14 mouse cellular contexts compared by ENCODE assay signal in the genomic region with DNA sequence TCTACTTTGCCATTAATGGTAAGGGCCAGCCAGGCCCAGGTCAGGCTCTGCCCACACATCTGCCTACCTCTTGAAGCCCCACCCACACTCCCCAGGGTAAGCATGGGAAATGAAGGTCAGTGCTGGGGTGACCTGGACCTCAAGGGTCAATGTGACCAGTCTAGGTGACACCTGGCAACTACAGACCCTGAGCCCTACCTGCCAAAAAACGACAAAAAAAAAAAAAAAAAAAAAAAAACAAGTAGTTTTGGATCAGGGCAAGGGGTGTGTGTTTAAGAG. TPM values are rescaled to one million over a fixed set of nuclear protein-coding genes. Genes with fewer than 3 reads are reported as not detected.
DNase-seq lines count a peak whose midpoint lies in the region; ATAC-seq and TF ChIP-seq lines count a peak whose summit lies in the region.
"Had no signal": no experiment of that assay in that cellular context is flagged by ENCODE, and none has a peak within 500 bp of the region (broad histone marks: within the 10 kb centered on the region; RNA-seq: fewer than 3 reads in every experiment).

No protein-coding gene starts in this region.

- no peak overlapping the region for H3K4me2 ChIP-seq in lung, embryonic 14.5 days
- H3K4me2 ChIP-seq in stomach, embryonic 15.5 days = no peak overlapping the region
- H3K4me2 ChIP-seq: embryonic facial prominence, embryonic 15.5 days had no signal

- peaks cover 53% of the 10 kb centered on the region for H3K4me1 ChIP-seq in heart, embryonic 10.5 days
- peaks cover 19% of the 10 kb centered on the region for H3K4me1 ChIP-seq in lung, embryonic 14.5 days (ENCODE audit: insufficient read depth)
- H3K4me1 ChIP-seq in stomach, embryonic 15.5 days = peaks cover 34% of the 10 kb centered on the region

- no peak overlapping the region for H3K9ac ChIP-seq in lung, embryonic 14.5 days
- no peak overlapping the region for H3K9ac ChIP-seq in stomach, embryonic 15.5 days
- H3K9ac ChIP-seq: embryonic facial prominence, embryonic 15.5 days had no signal

- H3K9me3 ChIP-seq in heart, embryonic 10.5 days = no peaks in the 10 kb centered on the region
- no peaks in the 10 kb centered on the region for H3K9me3 ChIP-seq in lung, embryonic 14.5 days (ENCODE audit: low read depth, low read length)
- H3K9me3 ChIP-seq in stomach, embryonic 15.5 days = no peaks in the 10 kb centered on the region
- H3K9me3 ChIP-seq: embryonic facial prominence, embryonic 15.5 days had no signal

- TF ChIP-seq CTCF in lung, embryonic 14.5 days (IDR thresholded peaks at IDR 0.05; ENCODE audit: low read depth) = no peak

- peaks cover 34% of the 10 kb centered on the region for H3K36me3 ChIP-seq in heart, embryonic 10.5 days
- peaks cover 27% of the 10 kb centered on the region; the same call in 1 of the 2 replicates for H3K36me3 ChIP-seq in lung, embryonic 14.5 days (ENCODE audit: insufficient read depth)
- H3K36me3 ChIP-seq in stomach, embryonic 15.5 days = peaks cover 6% of the 10 kb centered on the region; the same call in 1 of the 2 replicates

- H3K4me3 ChIP-seq in heart, embryonic 10.5 days = no peak overlapping the region
- no peak overlapping the region for H3K4me3 ChIP-seq in lung, embryonic 14.5 days (ENCODE audit: low read depth, low read length)
- no peak overlapping the region for H3K4me3 ChIP-seq in stomach, embryonic 15.5 days (replicated peaks)
- H3K4me3 ChIP-seq: embryonic facial prominence, embryonic 15.5 days had no signal

- H3K27me3 ChIP-seq in heart, embryonic 10.5 days (ENCODE audit: insufficient read depth, poor library complexity, severe bottlenecking) = no peaks in the 10 kb centered on the region
- no peaks in the 10 kb centered on the region for H3K27me3 ChIP-seq in lung, embryonic 14.5 days (ENCODE audit: insufficient read depth, low read length)
- no peaks in the 10 kb centered on the region for H3K27me3 ChIP-seq in stomach, embryonic 15.5 days (replicated peaks)
- H3K27me3 ChIP-seq: embryonic facial prominence, embryonic 15.5 days had no signal

- peak overlapping the region; percentile 83 for H3K27ac ChIP-seq in heart, embryonic 10.5 days
- peak overlapping the region; percentile 66; the same call in 1 of the 2 replicates for H3K27ac ChIP-seq in lung, embryonic 14.5 days (ENCODE audit: low read depth)
- peak overlapping the region; percentile 73; the same call in 1 of the 2 replicates for H3K27ac ChIP-seq in stomach, embryonic 15.5 days

- WGBS in heart, embryonic 10.5 days = 45% methylated on average over 1 of the region's 1 CpGs
- 36% methylated on average over 1 of the region's 1 CpGs for WGBS in lung, embryonic 14.5 days
- WGBS in stomach, embryonic 15.5 days = 30% methylated on average over 1 of the region's 1 CpGs

- no peak for ATAC-seq in lung, embryonic 14.5 days (ENCODE audit: insufficient read depth)
- no peak for ATAC-seq in stomach, embryonic 15.5 days (ENCODE audit: insufficient read depth, low FRiP score, low read depth)
- ATAC-seq in cerebellum, adult (ENCODE audit: insufficient number of reproducible peaks, low FRiP score, low TSS enrichment) = no peak
- ATAC-seq: midbrain, embryonic 16.5 days had no signal

- DNase-seq in heart, embryonic 10.5 days (ENCODE audit: low spot score) = no peak
- no peak for DNase-seq in heart, postnatal 25 days (ENCODE audit: low spot score)
- no peak for DNase-seq in lung, embryonic 14.5 days
- no peak for DNase-seq in lung, postnatal 36 days
- DNase-seq in kidney, postnatal 25 days = peak; percentile 58 to 78
- no peak for DNase-seq in frontal cortex, adult 2 months (ENCODE audit: extremely low spot score in 1 of 2, low spot score in 1 of 2)
- DNase-seq: cerebellum, adult 11-12 months; lung, adult 18-20 months; right cerebral cortex, postnatal 14 days had no signal

- intact Hi-C loops in heart, postnatal 25 days (cut with DNase I) = no loop called here

RNA-seq across cellular contexts. Expression of gene Pgpep1, which starts 12.1 kb away (rescaled TPM):
- polyA plus RNA-seq in heart, embryonic 10.5 days (2016; fragmentation: Nextera tagmentation; extraction: Ambion mirVana) = 38.0 and 42.0 TPM in 2 replicates
- 10 to 100 TPM; 46.8 to 47.5 TPM for total RNA-seq in heart, postnatal 25 days (2021)
- 46.6 and 48.2 TPM in 2 replicates for polyA plus RNA-seq in lung, embryonic 14.5 days (2014; fragmentation: Nextera tagmentation; extraction: Ambion mirVana)
- 49.9 and 57.9 TPM in 2 replicates for polyA plus RNA-seq in stomach, embryonic 15.5 days (2015; fragmentation: Nextera tagmentation; extraction: Ambion mirVana)
- 17.2 and 25.8 TPM in 2 replicates for polyA plus RNA-seq in frontal cortex, adult 2 months (2012; rRNA removed)

RNA-seq across cellular contexts. Expression of gene Gdf15, which starts 15.8 kb away (rescaled TPM):
- 0.43 and 1.6 TPM in 2 replicates for polyA plus RNA-seq in heart, embryonic 10.5 days (2016; fragmentation: Nextera tagmentation; extraction: Ambion mirVana)
- total RNA-seq in heart, postnatal 25 days (2021) = under 1 TPM; 0.56 to 0.73 TPM
- polyA plus RNA-seq in lung, embryonic 14.5 days (2014; fragmentation: Nextera tagmentation; extraction: Ambion mirVana) = 0.12 and 0.22 TPM in 2 replicates
- 0.95 and 1.4 TPM in 2 replicates for polyA plus RNA-seq in stomach, embryonic 15.5 days (2015; fragmentation: Nextera tagmentation; extraction: Ambion mirVana)
- 0.15 and 0.20 TPM in 2 replicates for polyA plus RNA-seq in frontal cortex, adult 2 months (2012; rRNA removed)
- total RNA-seq: layer of hippocampus, adult 18-20 months had no signal

RNA-seq across cellular contexts. Expression of gene Lsm4, which starts 24.9 kb away (rescaled TPM):
- 344 and 410 TPM in 2 replicates for polyA plus RNA-seq in heart, embryonic 10.5 days (2016; fragmentation: Nextera tagmentation; extraction: Ambion mirVana)
- 10 to 100 TPM; 60.6 to 62.9 TPM for total RNA-seq in heart, postnatal 25 days (2021)
- polyA plus RNA-seq in lung, embryonic 14.5 days (2014; fragmentation: Nextera tagmentation; extraction: Ambion mirVana) = 305 and 327 TPM in 2 replicates
- 271 and 297 TPM in 2 replicates for polyA plus RNA-seq in stomach, embryonic 15.5 days (2015; fragmentation: Nextera tagmentation; extraction: Ambion mirVana)
- polyA plus RNA-seq in frontal cortex, adult 2 months (2012; rRNA removed) = 113 and 128 TPM in 2 replicates

RNA-seq across cellular contexts. Expression of gene Lrrc25, which starts 32.1 kb away (rescaled TPM):
- 0.15 and 1.4 TPM in 2 replicates for polyA plus RNA-seq in heart, embryonic 10.5 days (2016; fragmentation: Nextera tagmentation; extraction: Ambion mirVana)
- total RNA-seq in heart, postnatal 25 days (2021) = 1 to 10 TPM; 1.4 to 1.5 TPM
- 1.9 TPM in 2 replicates for polyA plus RNA-seq in lung, embryonic 14.5 days (2014; fragmentation: Nextera tagmentation; extraction: Ambion mirVana)
- polyA plus RNA-seq in stomach, embryonic 15.5 days (2015; fragmentation: Nextera tagmentation; extraction: Ambion mirVana) = 3.7 and 3.9 TPM in 2 replicates
- 0.78 and 0.86 TPM in 2 replicates for polyA plus RNA-seq in frontal cortex, adult 2 months (2012; rRNA removed)

RNA-seq across cellular contexts. Expression of gene Ssbp4, which starts 39.4 kb away (rescaled TPM):
- 67.3 and 107 TPM in 2 replicates for polyA plus RNA-seq in heart, embryonic 10.5 days (2016; fragmentation: Nextera tagmentation; extraction: Ambion mirVana)
- 10 to 100 TPM; 37.0 to 37.7 TPM for total RNA-seq in heart, postnatal 25 days (2021)
- polyA plus RNA-seq in lung, embryonic 14.5 days (2014; fragmentation: Nextera tagmentation; extraction: Ambion mirVana) = 127 and 143 TPM in 2 replicates
- 104 and 117 TPM in 2 replicates for polyA plus RNA-seq in stomach, embryonic 15.5 days (2015; fragmentation: Nextera tagmentation; extraction: Ambion mirVana)
- 266 and 276 TPM in 2 replicates for polyA plus RNA-seq in frontal cortex, adult 2 months (2012; rRNA removed)

Comparison
In these comparisons a context has a peak if more than half of its experiments do, and no peak if none do; other contexts are left out.
1. DNase-seq: peak in kidney, postnatal 25 days (2 of 2); none in heart, embryonic 10.5 days (single experiment), heart, postnatal 25 days (single experiment), lung, embryonic 14.5 days (single experiment), lung, postnatal 36 days (single experiment) and frontal cortex, adult 2 months (0 of 2).
2. Peak in every context shown above with its lines, with median percentiles within 50 percentile points of each other: H3K27ac ChIP-seq.